Mouse (Mus musculus) limb, embryonic 12.5 days (tissue): Measurements from ENCODE around the gene Ncam1. TPM values are rescaled to one million over a fixed set of nuclear protein-coding genes. Genes with fewer than 3 reads are reported as not detected.

Experiments
- ATAC-seq: fragments of 200-750 bp; cut with Nextera tagmentation; 2 replicates; pipeline ENCODE4 v1.8.0; 2017; ENCODE audit warnings: low read depth, moderate TSS enrichment; ENCODE audit not compliant: insufficient number of reproducible peaks, insufficient read depth, low FRiP score, low TSS enrichment
- H3K27ac ChIP-seq: fragments of 300-500 bp; sonication (generic); 2 replicates; pipeline ENCODE4 v1.5.1; 2016; ENCODE audit warnings: mild to moderate bottlenecking, moderate library complexity
- H3K27me3 ChIP-seq: fragments of 300-500 bp; sonication (generic); 2 replicates; pipeline ENCODE4 v1.6.1; 2016; ENCODE audit warnings: mild to moderate bottlenecking, moderate library complexity
- H3K36me3 ChIP-seq: fragments of 300-500 bp; sonication (generic); 2 replicates; pipeline ENCODE4 v1.6.1; 2016; ENCODE audit warnings: mild to moderate bottlenecking, moderate library complexity
- H3K4me1 ChIP-seq: fragments of 300-500 bp; sonication (generic); replicated peaks from 2 replicates; pipeline ENCODE4 v1.6.1; 2016
- H3K4me2 ChIP-seq: fragments of 300-500 bp; sonication (generic); 2 replicates; pipeline ENCODE4 v1.6.1; 2016; ENCODE audit warnings: mild to moderate bottlenecking, moderate library complexity
- H3K4me3 ChIP-seq: fragments of 300-500 bp; sonication (generic); replicated peaks from 2 replicates; pipeline ENCODE4 v1.5.1; 2016; ENCODE audit warnings: mild to moderate bottlenecking
- H3K9ac ChIP-seq: fragments of 300-500 bp; sonication (generic); replicated peaks from 2 replicates; pipeline ENCODE4 v1.6.1; 2016; ENCODE audit warnings: mild to moderate bottlenecking, moderate library complexity
- H3K9me3 ChIP-seq: fragments of 300-500 bp; sonication (generic); 2 replicates; pipeline ENCODE4 v1.6.1; 2016; ENCODE audit warnings: mild to moderate bottlenecking, moderate library complexity
- WGBS: fragments of 180-500 bp; shearing (Covaris S2); methylation state at CpG from one replicate; pipeline ENCODE4 v1.1.7; 2016; 5-methylcytosine and 5-hydroxymethylcytosine counted together
- polyA plus RNA-seq: library from polyadenylated mRNA; unstranded; fragments of >200 nt; fragmentation: Nextera tagmentation; extraction: Ambion mirVana; gene quantifications from 2 replicates; pipeline ENCODE4 v1.2.1, GENCODE M21; 2016

Gene Ncam1
- polyA plus RNA-seq, 1 experiment from 2014 or later: 48.7 TPM

DNA sequence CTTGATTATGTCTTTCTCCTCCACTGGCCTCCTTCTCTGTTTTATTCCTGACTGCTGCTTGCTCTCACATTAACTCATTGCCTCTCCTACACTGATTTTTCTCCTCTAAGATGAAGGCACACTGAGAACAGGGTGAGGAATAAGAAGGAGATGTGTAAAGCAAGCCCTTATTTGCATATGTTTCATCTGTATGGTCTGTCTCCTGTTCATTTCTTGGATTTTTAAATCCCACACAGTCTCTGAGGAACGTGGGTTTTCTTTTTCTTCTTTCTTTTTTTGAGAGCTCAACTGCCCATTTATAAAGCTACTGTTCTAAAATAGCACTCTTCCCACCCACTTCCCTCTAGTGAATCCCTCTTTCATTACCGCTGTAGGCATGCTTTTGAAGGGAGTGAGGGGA is 206.7 kb downstream of the Ncam1 start:
- no peaks in the 10 kb centered on the region for H3K36me3 ChIP-seq
- peaks cover 29% of the 10 kb centered on the region for H3K4me1 ChIP-seq
- H3K9me3 ChIP-seq: no peaks in the 10 kb centered on the region
- no peak overlapping the region for H3K4me3 ChIP-seq
- H3K4me2 ChIP-seq: no peak overlapping the region
- 66% methylated on average over 2 of the region's 2 CpGs for WGBS
- no peak for ATAC-seq
- H3K9ac ChIP-seq: no peak overlapping the region
- peaks cover 11% of the 10 kb centered on the region; the same call in 1 of the 2 replicates for H3K27me3 ChIP-seq
- no peak overlapping the region for H3K27ac ChIP-seq

DNA sequence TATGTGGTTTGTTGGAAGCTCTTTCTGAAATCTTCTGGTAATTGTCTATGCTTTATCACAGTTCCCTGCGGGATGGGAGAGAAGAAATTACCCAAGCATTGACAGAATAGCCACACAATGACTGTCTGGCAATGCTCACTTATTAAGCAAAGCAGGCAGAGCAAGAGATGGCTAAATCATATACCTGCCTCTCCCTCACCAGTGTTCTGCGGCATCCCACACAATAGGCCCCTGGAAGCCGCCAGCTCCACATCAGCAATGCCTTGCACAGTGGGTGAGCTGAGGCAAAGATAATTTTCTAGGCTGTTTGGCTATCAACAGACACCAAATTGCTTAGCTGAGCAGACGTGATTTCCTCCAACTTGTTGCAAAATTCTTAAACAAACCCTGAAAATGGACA is 208.5 kb downstream of the Ncam1 start:
- no peaks in the 10 kb centered on the region for H3K36me3 ChIP-seq
- peaks cover 8% of the 10 kb centered on the region; the same call in 1 of the 2 replicates for H3K27me3 ChIP-seq
- no peak overlapping the region for H3K27ac ChIP-seq
- H3K4me3 ChIP-seq: no peak overlapping the region
- no peak overlapping the region for H3K4me2 ChIP-seq
- H3K4me1 ChIP-seq: peaks cover 20% of the 10 kb centered on the region
- 73% methylated on average over 4 of the region's 4 CpGs for WGBS
- ATAC-seq: no peak
- no peak overlapping the region for H3K9ac ChIP-seq
- H3K9me3 ChIP-seq: no peaks in the 10 kb centered on the region

DNA sequence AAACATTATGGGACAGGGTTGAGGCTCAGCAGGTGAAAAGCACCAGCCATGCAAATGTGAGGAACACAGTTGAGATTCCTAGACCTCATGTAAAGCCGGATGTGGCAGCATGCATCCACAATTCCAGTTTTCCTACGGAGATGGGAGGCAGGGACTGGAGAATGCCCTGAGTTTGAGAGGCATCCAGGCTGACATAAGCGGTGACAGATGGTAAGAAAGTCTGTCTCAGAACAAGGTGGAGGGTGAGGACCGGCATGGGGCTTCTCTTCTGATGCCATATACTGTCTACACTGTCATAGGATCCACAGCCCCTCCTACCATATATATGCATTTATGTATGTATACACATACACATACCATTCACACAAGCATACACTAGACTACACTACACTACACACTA is 221.6 kb downstream of the Ncam1 start:
- no peak overlapping the region for H3K4me3 ChIP-seq
- ATAC-seq: no peak
- H3K27ac ChIP-seq: no peak overlapping the region
- H3K4me2 ChIP-seq: no peak overlapping the region
- peaks cover 8% of the 10 kb centered on the region for H3K4me1 ChIP-seq
- WGBS: 92% methylated on average over 4 of the region's 4 CpGs
- no peaks in the 10 kb centered on the region for H3K36me3 ChIP-seq
- no peaks in the 10 kb centered on the region for H3K27me3 ChIP-seq
- H3K9ac ChIP-seq: no peak overlapping the region
- H3K9me3 ChIP-seq: no peaks in the 10 kb centered on the region

DNA sequence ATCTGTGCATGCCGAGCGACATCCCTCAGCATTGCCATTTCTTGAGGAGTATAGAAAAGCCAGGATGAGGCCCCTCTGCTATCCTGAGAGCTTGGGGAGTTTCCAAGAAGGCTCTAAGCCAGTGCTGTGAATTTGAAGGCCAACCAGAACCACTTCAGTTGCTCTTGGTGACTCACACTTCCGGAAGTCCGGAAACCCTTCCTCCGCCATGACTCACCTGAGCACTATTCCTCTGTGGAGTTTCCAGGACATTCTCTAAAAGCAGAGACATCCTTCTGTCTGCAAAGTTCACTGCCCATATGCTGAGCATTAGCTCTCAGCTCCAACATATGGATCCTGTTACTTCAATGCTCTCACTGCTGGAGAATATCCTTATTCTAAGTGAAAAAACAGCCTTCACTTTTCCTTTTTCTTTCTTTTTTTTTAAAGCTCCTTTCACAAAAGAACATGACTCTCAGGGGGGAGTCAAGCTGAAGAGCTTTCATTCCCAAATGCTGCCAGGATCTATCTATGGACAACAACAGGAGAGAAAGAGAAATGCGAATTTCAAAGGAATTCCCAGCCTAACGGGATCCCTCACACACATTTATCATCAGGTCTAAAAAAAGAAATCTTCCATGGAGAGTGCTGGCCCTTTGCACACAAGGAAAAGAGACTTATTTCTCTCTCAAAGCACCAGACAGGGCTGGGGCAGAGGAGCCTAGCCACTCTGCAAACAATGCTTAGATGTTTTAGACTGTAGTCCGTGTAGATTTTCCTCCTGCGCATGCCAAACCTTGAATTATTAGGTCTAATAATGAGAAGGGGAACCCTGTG is 226.8 kb downstream of the Ncam1 start:
- no peak overlapping the region for H3K9ac ChIP-seq
- peaks cover 29% of the 10 kb centered on the region for H3K4me1 ChIP-seq
- no peak overlapping the region for H3K4me2 ChIP-seq
- H3K27me3 ChIP-seq: no peaks in the 10 kb centered on the region
- WGBS: 43% methylated on average over 9 of the region's 9 CpGs
- H3K27ac ChIP-seq: peak overlapping the region; percentile 74
- H3K9me3 ChIP-seq: no peaks in the 10 kb centered on the region
- ATAC-seq: no peak
- peaks cover 12% of the 10 kb centered on the region for H3K36me3 ChIP-seq
- no peak overlapping the region for H3K4me3 ChIP-seq

DNA sequence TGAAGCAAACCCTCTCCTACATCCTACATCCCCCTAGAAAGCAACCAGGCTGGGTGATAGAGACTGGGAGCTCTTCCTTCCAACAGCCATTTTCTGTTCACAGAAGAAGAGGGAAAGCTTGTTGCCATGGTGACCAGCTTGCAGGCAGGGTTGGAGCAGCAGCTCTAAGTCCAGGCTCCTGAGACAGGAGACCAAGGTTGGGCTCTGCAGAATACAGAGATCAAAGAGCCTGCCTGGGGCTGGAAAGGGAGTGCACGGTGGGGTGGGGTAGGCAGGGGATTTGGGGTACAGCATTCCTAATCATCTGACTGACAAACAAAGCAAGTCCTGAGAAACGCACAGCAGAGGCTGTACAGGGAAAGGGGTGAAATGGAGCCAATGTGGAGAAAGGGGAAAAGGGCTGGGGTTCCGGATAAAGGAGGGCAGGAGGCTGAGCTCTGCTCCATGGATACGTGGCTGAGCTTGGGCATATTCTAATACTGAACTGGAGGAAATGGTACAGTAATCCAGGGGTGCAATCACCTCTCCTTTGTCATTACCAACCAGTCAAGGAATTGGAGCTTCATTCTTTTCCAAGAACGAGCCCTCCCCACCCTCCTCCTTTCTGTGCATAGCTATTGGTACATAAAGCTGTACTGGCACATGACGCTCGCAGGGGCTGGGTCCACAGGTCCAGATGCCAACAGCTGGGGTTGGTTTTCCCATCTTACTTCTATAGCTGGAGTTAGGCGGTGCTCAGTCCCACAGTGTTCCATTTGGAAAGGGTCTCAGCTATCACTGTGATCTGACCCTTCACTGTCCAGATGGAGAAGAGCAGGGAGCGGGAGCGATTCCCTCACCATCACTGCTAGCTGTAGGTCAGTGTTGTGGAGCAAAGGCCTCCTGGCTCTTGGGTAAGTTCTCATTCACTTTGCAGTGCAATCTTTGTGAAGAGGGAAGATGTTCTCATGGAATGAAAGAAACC is 227.7 kb downstream of the Ncam1 start:
- 0 out of 2 replicates have a peak overlapping the region, but pooled peaks have one; percentile 3 for H3K4me2 ChIP-seq
- 42% methylated on average over 10 of the region's 10 CpGs for WGBS
- no peak overlapping the region for H3K4me3 ChIP-seq
- no peaks in the 10 kb centered on the region for H3K9me3 ChIP-seq
- H3K4me1 ChIP-seq: peaks cover 29% of the 10 kb centered on the region
- H3K36me3 ChIP-seq: peaks cover 21% of the 10 kb centered on the region
- peak overlapping the region; percentile 74 for H3K27ac ChIP-seq
- no peaks in the 10 kb centered on the region for H3K27me3 ChIP-seq
- no peak overlapping the region for H3K9ac ChIP-seq
- ATAC-seq: peak; percentile 47; the same call in 1 of the 2 replicates

DNA sequence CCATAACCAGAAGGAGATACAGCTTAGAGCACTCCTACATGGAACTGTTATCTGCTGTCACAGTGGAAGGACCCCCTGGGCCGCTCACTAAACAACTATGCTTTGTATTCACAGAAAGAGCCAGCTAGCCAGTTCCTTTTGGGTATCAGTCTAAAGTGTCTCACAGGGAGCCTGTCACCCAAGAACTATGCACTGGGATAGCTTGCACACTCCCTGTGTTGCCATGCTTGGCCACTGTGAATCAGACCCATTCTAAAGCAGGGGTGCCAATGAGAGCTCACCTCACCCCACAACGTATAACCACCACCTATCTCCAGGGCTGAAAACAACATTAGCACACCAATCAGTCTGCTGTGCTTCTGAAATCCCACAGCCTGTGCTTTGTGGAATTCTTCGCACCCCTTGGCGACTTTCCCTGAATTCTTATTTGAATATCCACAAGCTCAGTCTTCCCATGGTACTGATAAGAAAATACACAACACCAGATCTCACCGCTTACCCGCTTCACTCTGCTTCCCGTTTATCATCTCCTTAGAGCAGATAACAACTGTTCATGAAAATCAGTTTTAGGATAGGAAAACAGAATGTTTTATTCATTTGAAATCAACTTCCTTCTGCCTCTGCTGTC is 228.6 kb downstream of the Ncam1 start:
- H3K4me2 ChIP-seq: 0 out of 2 replicates have a peak overlapping the region, but pooled peaks have one; percentile 3
- no peak for ATAC-seq
- H3K4me1 ChIP-seq: peaks cover 29% of the 10 kb centered on the region
- H3K9me3 ChIP-seq: no peaks in the 10 kb centered on the region
- peaks cover 27% of the 10 kb centered on the region for H3K36me3 ChIP-seq
- no peaks in the 10 kb centered on the region for H3K27me3 ChIP-seq
- WGBS: 66% methylated on average over 7 of the region's 7 CpGs
- no peak overlapping the region for H3K4me3 ChIP-seq
- H3K27ac ChIP-seq: peak overlapping the region; percentile 74; the same call in 1 of the 2 replicates
- H3K9ac ChIP-seq: no peak overlapping the region

DNA sequence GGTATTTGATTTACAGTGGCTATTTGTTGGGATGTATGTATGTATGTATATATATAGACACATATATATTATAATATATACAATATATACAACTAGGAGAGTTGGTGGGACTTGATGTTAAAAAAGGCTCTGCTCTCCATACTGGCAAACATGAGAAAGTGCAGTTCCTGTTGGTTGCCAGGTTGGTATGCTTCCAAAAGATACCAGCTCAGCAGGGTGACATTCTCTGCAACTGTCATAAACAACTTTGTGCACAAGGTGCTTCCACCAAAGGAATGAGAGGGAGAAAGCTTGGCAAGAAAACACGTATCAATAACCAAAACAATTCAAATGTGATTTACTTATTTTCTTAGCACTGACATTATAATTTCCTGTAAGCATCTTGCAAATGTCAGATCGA is 232.9 kb downstream of the Ncam1 start:
- peaks cover 8% of the 10 kb centered on the region for H3K4me1 ChIP-seq
- H3K4me2 ChIP-seq: no peak overlapping the region
- H3K9me3 ChIP-seq: no peaks in the 10 kb centered on the region
- H3K27ac ChIP-seq: no peak overlapping the region
- ATAC-seq: no peak
- no peak overlapping the region for H3K4me3 ChIP-seq
- H3K36me3 ChIP-seq: peaks cover 44% of the 10 kb centered on the region
- H3K9ac ChIP-seq: no peak overlapping the region
- H3K27me3 ChIP-seq: no peaks in the 10 kb centered on the region
- 89% methylated on average over 2 of the region's 2 CpGs for WGBS

DNA sequence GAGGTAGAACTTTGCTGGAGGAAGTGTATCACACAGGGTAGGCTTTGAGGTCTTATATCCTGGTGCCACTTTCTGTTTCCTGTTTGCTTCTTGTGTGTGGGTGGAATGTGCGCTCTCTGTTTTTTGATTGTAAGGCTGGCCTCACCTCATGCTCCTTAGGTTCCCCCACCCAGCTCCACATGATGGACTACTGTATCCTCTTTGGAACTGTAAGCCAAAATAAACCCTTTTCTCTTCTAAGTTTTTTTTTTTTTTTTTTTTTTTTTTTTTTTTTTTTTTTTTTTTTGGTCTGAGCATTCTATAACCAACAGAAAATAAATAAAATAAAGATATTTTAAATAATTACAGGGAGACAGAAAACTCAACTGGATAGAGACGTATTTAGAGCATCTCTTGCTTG is 239.8 kb downstream of the Ncam1 start:
- Histone ChIP-seq H3K9ac (no peak overlapping the region), H3K36me3 (peaks cover 29% of the 10 kb centered on the region), H3K27me3 (no peaks in the 10 kb centered on the region), H3K4me1 (no peaks in the 10 kb centered on the region), H3K9me3 (no peaks in the 10 kb centered on the region), H3K4me3 (no peak overlapping the region), H3K27ac (no peak overlapping the region), H3K4me2 (no peak overlapping the region)
- no peak for ATAC-seq
- 92% methylated on average over 2 of the region's 2 CpGs for WGBS

DNA sequence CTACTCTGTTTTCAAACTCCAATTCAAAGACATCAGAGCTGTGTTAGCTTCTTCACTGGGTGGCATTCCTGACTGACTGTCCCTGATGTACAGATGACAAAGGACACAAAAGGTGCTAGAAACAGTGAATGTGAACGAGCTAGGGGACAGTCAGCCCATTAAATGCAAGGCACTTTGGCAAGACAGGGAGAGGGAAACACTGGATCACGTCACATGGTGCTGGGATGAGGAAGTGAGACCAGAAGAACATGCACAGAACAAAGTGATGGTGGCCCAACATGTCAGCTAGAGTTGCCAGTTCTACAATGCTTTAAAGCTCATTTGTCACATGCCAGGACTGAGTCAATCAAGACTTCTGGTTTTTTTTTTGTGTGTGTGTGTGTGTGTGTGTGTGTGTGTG is 247.4 kb downstream of the Ncam1 start:
- H3K36me3 ChIP-seq: peaks cover 4% of the 10 kb centered on the region; the same call in 1 of the 2 replicates
- H3K9ac ChIP-seq: no peak overlapping the region
- no peak overlapping the region for H3K27ac ChIP-seq
- H3K9me3 ChIP-seq: no peaks in the 10 kb centered on the region
- H3K4me2 ChIP-seq: no peak overlapping the region
- WGBS: 77% methylated on average over 2 of the region's 2 CpGs
- no peaks in the 10 kb centered on the region for H3K27me3 ChIP-seq
- no peak overlapping the region for H3K4me3 ChIP-seq
- no peaks in the 10 kb centered on the region for H3K4me1 ChIP-seq
- no peak for ATAC-seq

DNA sequence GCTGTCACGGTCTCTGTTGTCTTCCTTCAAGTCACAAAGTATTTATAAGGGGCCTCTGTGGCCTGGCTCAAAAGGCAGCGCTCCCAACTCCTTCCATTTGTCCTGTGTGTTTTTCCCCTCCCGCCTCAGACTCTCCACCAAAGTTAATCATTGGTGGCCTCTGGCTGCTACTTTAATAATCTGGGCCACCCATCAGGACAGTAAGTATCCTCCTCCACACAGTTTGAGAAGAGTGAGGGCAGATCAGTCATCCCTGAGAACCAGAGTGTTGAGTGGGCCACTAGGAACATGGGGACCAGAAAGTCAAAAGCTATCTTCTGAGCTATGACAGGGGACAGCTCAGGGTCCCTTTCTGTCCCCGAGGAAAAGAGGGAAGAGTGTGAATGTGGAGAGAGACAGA is 256.1 kb downstream of the Ncam1 start:
- Histone ChIP-seq H3K4me3 (no peak overlapping the region), H3K9me3 (no peaks in the 10 kb centered on the region), H3K27ac (no peak overlapping the region), H3K9ac (no peak overlapping the region), H3K27me3 (no peaks in the 10 kb centered on the region), H3K36me3 (peaks cover 47% of the 10 kb centered on the region), H3K4me1 (0 out of 2 replicates have a peak, but pooled peaks cover 3% of the 10 kb centered on the region), H3K4me2 (no peak overlapping the region)
- 85% methylated on average over 4 of the region's 4 CpGs for WGBS
- ATAC-seq: no peak

DNA sequence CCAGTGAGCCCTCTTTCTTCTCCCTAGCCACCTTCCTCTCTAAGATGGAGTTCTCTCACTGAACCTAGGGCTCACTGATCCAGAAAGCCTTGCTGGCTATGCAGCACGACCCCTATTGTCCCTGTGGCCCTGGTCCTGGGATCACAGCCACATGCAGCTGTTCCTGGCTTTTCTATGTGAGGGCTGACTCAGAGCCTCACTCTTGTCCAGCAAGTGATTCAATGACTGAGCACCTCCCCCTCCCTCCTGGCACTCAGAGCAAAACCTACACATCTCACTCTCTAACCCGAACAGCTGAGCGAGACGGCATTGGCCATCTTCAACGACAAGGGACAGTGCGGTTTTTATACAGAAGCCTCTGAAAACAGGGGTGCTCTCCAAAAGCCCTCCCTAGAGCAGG is 260.9 kb downstream of the Ncam1 start:
- Histone ChIP-seq H3K36me3 (peaks cover 12% of the 10 kb centered on the region), H3K27ac (no peak overlapping the region), H3K27me3 (no peaks in the 10 kb centered on the region), H3K9ac (no peak overlapping the region), H3K4me2 (no peak overlapping the region), H3K4me1 (peaks cover 36% of the 10 kb centered on the region), H3K9me3 (no peaks in the 10 kb centered on the region), H3K4me3 (no peak overlapping the region)
- no peak for ATAC-seq
- 78% methylated on average over 6 of the region's 6 CpGs for WGBS
